Mouse (Mus musculus) small intestine, adult 2 months (tissue): ENCODE results near the gene Hsd11b2. TPM values are rescaled to one million over a fixed set of nuclear protein-coding genes. Genes with fewer than 3 reads are reported as not detected.

Experiments used
- H3K27ac ChIP-seq: fragments of 200-500 bp; 2 replicates; pipeline ENCODE4 v1.5.1; 2012; ENCODE audit warnings: low read depth, low read length, control low read depth, inconsistent platforms; ENCODE audit not compliant: insufficient read depth
- H3K27me3 ChIP-seq: fragments of 200-500 bp; 2 replicates; pipeline ENCODE4 v1.6.1; 2012; ENCODE audit warnings: mild to moderate bottlenecking, moderate library complexity, low read length, inconsistent platforms; ENCODE audit not compliant: control insufficient read depth, insufficient read depth
- H3K36me3 ChIP-seq: fragments of 200-500 bp; 2 replicates; pipeline ENCODE4 v1.6.1; 2012; ENCODE audit warnings: mild to moderate bottlenecking, low read length, control low read depth, inconsistent platforms; ENCODE audit not compliant: control insufficient read depth, insufficient read depth
- H3K4me1 ChIP-seq: fragments of 200-500 bp; 2 replicates; pipeline ENCODE4 v1.6.1; 2012; ENCODE audit warnings: low read length, inconsistent platforms, mixed read lengths; ENCODE audit not compliant: control insufficient read depth, insufficient read depth, insufficient read length
- H3K4me3 ChIP-seq: fragments of 200-500 bp; 2 replicates; pipeline ENCODE4 v1.5.1; 2012; ENCODE audit warnings: low read depth, mild to moderate bottlenecking, control low read depth, inconsistent platforms, low read length, moderate library complexity
- CTCF ChIP-seq: fragments of 200-500 bp; IDR thresholded peaks from 2 replicates; pipeline ENCODE4 v1.5.1; 2012; ENCODE audit warnings: low read depth, mild to moderate bottlenecking, control low read depth, inconsistent platforms, low read length, moderate library complexity, mixed read lengths; ENCODE audit not compliant: insufficient replicate concordance, insufficient read length; ENCODE audit errors: extremely low read depth
- POLR2A ChIP-seq: fragments of 200-500 bp; IDR thresholded peaks from 2 replicates; pipeline ENCODE4 v1.6.1; 2012; ENCODE audit warnings: low read depth, mild to moderate bottlenecking, control low read depth, inconsistent platforms, low read length, moderate library complexity
- WGBS: fragments of 180-500 bp; shearing (Covaris S2); methylation state at CpG from one replicate; pipeline ENCODE4 v1.1.7; 2018; 5-methylcytosine and 5-hydroxymethylcytosine counted together
- polyA plus RNA-seq: library from polyadenylated mRNA; depleted of rRNA; stranded (reverse); fragments of >200 nt; gene quantifications from 2 replicates; pipeline ENCODE4 v1.2.3, GENCODE M21; 2012

Gene Hsd11b2
- polyA plus RNA-seq, 1 experiment = 12.2 TPM

DNA sequence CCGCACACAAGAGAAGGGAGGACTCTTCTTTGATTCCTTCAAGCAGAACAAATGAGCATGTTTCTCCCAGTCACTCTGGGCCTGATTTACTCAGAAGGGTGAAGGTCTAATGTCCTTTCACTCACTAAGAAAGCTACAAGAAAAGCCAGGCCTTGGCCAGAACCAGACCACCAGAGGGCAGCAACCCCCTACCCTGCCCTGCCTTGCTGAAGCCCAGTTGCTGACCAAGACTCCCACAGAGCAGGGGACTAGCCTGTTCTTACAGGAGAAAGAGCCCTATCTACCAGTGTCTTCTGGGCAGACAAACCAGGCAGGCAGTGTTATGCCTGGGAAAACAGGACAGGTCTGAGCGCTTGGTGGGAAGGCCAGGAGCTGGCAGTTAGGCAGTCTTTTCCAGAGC, 34.2 kb upstream of the Hsd11b2 start:
- Histone ChIP-seq H3K27ac (no peak overlapping the region), H3K27me3 (no peaks in the 10 kb centered on the region), H3K36me3 (no peaks in the 10 kb centered on the region), H3K4me3 (no peak overlapping the region), H3K4me1 (no peaks in the 10 kb centered on the region)
- 82% methylated on average over 2 of the region's 2 CpGs for WGBS
- no peak for TF ChIP-seq POLR2A
- TF ChIP-seq CTCF = peak; percentile 38; the same call in 1 of the 2 replicates

DNA sequence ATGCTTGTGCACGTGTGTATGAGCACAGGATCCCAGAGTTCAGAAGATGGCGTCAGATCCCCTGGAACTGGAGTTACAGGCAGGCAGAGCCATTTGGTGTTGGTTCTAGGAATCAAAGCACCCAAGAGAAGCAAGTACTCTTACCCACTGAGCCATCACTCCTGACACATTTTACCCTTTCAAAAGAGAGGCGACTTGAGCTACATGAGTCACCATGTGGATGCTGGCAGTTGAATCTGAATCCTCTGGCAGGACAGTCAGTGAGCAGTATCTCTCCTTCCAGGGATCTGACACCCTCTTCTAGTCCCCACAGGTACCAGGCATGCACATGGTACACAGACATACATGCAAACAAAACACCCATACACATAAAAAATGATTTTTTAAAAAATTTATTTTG, 30.5 kb upstream of the Hsd11b2 start:
- Histone ChIP-seq H3K27ac (no peak overlapping the region), H3K27me3 (no peaks in the 10 kb centered on the region), H3K4me3 (no peak overlapping the region), H3K36me3 (no peaks in the 10 kb centered on the region), H3K4me1 (no peaks in the 10 kb centered on the region)
- 75% methylated on average over 3 of the region's 3 CpGs for WGBS
- TF ChIP-seq CTCF (no peak), POLR2A (no peak)

DNA sequence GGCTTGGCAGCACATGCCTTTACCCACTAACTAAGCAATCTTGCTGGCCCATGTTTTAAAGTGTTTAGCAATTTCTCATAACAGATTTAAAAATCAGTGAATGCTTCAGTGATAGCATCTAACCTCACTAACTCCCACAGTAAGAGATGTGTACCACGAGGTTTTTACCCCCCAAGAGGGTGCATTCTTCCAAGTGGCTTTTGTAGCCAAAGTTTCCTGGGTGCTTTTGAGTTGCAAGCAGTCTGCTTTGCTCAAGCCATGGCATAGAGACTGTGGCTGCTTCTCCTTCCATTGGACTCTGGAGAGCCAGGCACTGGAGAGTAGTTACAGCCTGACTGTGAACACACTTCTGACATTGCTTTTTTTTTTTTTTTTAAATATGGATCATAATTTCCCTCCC, 29.3 kb upstream of the Hsd11b2 start:
- H3K4me1 ChIP-seq = no peaks in the 10 kb centered on the region
- 51% methylated on average over 1 of the region's 1 CpGs for WGBS
- H3K4me3 ChIP-seq = no peak overlapping the region
- TF ChIP-seq POLR2A (no peak), CTCF (no peak)
- H3K27ac ChIP-seq = no peak overlapping the region
- no peaks in the 10 kb centered on the region for H3K36me3 ChIP-seq
- H3K27me3 ChIP-seq = no peaks in the 10 kb centered on the region

DNA sequence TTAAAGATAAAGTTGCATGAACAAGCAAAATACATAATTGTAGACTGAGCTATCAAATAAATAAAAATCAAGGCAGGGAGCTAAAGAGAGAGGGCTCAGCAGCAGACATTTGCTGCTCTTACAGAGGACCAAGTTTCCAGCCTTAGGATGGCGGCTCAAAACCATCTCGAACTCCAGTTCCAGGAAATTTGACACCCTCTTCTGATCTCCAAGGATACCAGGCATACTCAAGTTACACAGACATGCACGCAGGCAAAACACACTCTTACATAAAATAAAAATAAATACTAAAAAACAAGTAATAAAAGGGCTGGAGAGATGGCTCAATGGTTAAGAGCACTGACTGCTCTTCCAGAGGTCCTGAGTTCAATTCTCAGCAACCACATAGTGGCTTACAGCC, 25.1 kb upstream of the Hsd11b2 start:
- peaks cover 8% of the 10 kb centered on the region; the same call in 1 of the 2 replicates for H3K4me1 ChIP-seq
- no peak overlapping the region for H3K27ac ChIP-seq
- WGBS = 80% methylated on average over 3 of the region's 3 CpGs
- H3K36me3 ChIP-seq = no peaks in the 10 kb centered on the region
- no peaks in the 10 kb centered on the region for H3K27me3 ChIP-seq
- H3K4me3 ChIP-seq = no peak overlapping the region
- TF ChIP-seq CTCF = no peak
- TF ChIP-seq POLR2A = no peak

DNA sequence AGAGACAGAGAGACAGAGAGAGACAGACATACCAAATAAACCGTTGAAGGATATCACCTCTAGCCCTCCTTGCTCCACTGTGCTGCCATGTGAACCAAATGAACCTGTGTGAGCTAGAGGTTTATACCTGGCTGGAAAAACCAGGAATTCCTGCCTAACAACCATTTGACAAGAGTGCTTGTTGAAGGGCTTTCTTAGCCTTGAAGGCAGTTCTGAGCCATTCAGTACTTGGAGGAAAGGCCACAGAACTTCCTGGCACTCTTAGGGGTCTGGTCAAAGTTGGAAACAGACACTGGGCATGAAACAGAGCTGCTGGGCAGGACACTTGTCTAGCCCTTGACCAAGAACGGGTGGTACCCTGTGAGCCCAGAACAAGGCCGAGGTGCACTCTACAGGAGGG, 24.0 kb upstream of the Hsd11b2 start:
- Histone ChIP-seq H3K27ac (no peak overlapping the region), H3K4me3 (no peak overlapping the region), H3K4me1 (peaks cover 8% of the 10 kb centered on the region; the same call in 1 of the 2 replicates), H3K36me3 (no peaks in the 10 kb centered on the region), H3K27me3 (no peaks in the 10 kb centered on the region)
- TF ChIP-seq POLR2A (no peak), CTCF (no peak)
- WGBS = 83% methylated on average over 3 of the region's 3 CpGs

DNA sequence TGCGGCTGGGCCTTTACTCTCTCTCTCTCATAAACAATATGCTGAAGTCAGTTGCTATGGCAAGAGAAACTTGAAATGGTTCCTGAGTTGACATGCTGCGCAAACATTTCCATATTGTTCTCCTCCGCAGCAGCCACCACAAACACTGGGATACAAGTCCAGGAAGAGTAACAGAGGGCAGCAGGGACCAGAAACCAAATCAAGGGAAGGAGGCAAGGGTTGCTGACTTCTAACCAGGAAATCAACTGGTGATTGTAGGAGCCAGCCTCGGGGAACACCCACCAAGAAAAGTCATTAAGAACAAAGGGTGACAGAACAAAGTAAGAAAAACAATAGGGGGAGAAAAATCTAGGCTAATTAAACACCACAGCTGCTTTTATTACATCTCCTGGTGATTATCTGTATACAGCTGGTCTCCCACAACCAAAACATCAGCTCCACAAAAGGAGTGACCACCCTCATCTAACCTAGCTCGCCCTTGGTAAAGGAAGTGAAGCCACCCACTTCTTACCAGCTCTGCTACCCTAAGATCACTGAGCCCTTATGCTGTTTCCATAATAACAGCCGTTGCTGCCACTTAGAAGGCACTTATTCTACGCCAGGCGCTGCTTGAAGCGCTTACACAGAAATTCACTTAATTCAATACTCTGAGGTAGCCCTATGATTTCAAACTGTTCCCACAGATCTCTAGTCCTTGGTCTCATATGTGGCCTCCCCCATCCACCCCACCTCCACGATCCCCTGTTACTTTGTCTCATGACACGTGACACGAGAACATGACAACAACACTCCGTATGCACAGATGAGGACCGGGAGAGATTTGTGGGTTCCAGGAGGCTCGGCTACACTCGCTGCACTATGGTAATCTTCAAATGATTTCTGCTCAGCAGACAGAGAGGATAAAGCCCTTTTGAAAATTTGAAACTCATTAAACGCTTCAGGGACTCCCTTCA, 22.9 kb upstream of the Hsd11b2 start:
- no peaks in the 10 kb centered on the region for H3K36me3 ChIP-seq
- WGBS = 59% methylated on average over 17 of the region's 17 CpGs
- no peaks in the 10 kb centered on the region for H3K27me3 ChIP-seq
- H3K4me3 ChIP-seq = no peak overlapping the region
- H3K27ac ChIP-seq = 0 out of 2 replicates have a peak overlapping the region, but pooled peaks have one; percentile 26
- H3K4me1 ChIP-seq = peaks cover 10% of the 10 kb centered on the region
- TF ChIP-seq CTCF = no peak
- no peak for TF ChIP-seq POLR2A

DNA sequence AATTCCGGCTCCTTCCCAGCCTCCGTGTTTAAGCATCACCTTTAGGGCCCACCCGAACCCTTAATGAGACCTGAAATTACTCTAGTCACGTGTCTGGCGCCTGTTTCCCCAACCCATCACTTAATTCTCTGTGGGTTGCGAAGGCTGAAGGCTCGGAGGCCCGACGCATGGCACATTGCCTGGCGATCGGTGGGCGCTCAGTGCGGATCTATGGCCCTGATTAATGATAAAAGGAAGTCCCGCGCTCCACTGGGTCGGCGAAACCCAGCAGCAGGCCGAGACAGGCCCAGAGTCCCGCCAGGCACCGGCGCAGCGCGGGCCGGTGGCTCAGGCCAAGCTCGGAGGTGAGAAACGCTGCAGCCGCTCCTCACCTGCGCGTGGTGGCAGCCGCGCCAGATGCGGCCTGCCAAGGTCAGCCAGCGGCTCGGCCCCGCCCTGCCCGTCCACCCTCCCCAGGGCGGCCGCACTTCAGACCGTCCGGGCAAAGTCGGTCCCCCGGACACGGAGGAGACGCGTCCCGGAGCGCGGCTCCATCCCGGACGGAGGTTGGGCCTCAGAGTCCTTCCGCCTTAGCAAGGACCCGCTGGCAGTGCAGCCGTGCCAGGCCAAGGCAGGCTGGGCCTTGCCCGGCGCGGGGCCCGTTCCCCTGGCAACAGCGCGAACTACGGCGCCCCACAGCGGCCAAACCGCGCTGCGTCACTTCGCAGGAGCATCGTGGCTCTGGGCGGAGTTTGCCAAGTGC, 21.9 kb upstream of the Hsd11b2 start, which contains the start of gene Zdhhc1:
Gene Zdhhc1, minus strand, starts transcription at position 464 of the 742 bp plus-strand sequence.
- Histone ChIP-seq H3K27me3 (no peaks in the 10 kb centered on the region), H3K4me3 (peak within 1 kb of the TSS; percentile 66), H3K27ac (0 out of 2 replicates have a peak within 1 kb of the TSS, but pooled peaks have one; percentile 5), H3K4me1 (peaks cover 10% of the 10 kb centered on the region), H3K36me3 (no peaks in the 10 kb centered on the region)
- TF ChIP-seq CTCF (peak; percentile 45; the same call in 1 of the 2 replicates), POLR2A (no peak; the same call in 1 of the 2 replicates)
- WGBS = 2% methylated on average over 68 of the region's 68 CpGs
